Mouse (Mus musculus) embryonic facial prominence, embryonic 12.5 days (tissue): Measurements from ENCODE around the gene Samm50. TPM values are rescaled to one million over a fixed set of nuclear protein-coding genes. Genes with fewer than 3 reads are reported as not detected.

Source experiments
- ATAC-seq: fragments of 200-750 bp; cut with Nextera tagmentation; 2 replicates; pipeline ENCODE4 v1.8.0; 2017; ENCODE audit not compliant: insufficient number of reproducible peaks, insufficient read depth, low FRiP score, low TSS enrichment
- H3K27ac ChIP-seq: fragments of 300-500 bp; sonication (generic); 2 replicates; pipeline ENCODE4 v1.5.1; 2016; ENCODE audit warnings: mild to moderate bottlenecking
- H3K27me3 ChIP-seq: fragments of 300-500 bp; sonication (generic); 2 replicates; pipeline ENCODE4 v1.6.1; 2016; ENCODE audit warnings: mild to moderate bottlenecking, moderate library complexity
- H3K36me3 ChIP-seq: fragments of 300-500 bp; sonication (generic); 2 replicates; pipeline ENCODE4 v1.6.1; 2016; ENCODE audit warnings: mild to moderate bottlenecking
- H3K4me1 ChIP-seq: fragments of 300-500 bp; sonication (generic); 2 replicates; pipeline ENCODE4 v1.6.1; 2016
- H3K4me2 ChIP-seq: fragments of 300-500 bp; sonication (generic); replicated peaks from 2 replicates; pipeline ENCODE4 v1.6.1; 2016; ENCODE audit warnings: mild to moderate bottlenecking, moderate library complexity
- H3K4me3 ChIP-seq: fragments of 300-500 bp; sonication (generic); 2 replicates; pipeline ENCODE4 v1.5.1; 2016; ENCODE audit warnings: mild to moderate bottlenecking
- H3K9ac ChIP-seq: fragments of 300-500 bp; sonication (generic); 2 replicates; pipeline ENCODE4 v1.6.1; 2016; ENCODE audit warnings: mild to moderate bottlenecking, moderate library complexity
- H3K9me3 ChIP-seq: fragments of 300-500 bp; sonication (generic); 2 replicates; pipeline ENCODE4 v1.6.1; 2016; ENCODE audit warnings: mild to moderate bottlenecking, moderate library complexity
- WGBS: fragments of 180-500 bp; shearing (Covaris S2); methylation state at CpG from one replicate; pipeline ENCODE4 v1.1.7; 2016; 5-methylcytosine and 5-hydroxymethylcytosine counted together
- polyA plus RNA-seq: library from polyadenylated mRNA; unstranded; fragments of >200 nt; fragmentation: Nextera tagmentation; extraction: Ambion mirVana; gene quantifications from 2 replicates; pipeline ENCODE4 v1.2.1, GENCODE M21; 2016

Samm50 gene
- polyA plus RNA-seq, 1 experiment from 2014 or later = 108 TPM

DNA sequence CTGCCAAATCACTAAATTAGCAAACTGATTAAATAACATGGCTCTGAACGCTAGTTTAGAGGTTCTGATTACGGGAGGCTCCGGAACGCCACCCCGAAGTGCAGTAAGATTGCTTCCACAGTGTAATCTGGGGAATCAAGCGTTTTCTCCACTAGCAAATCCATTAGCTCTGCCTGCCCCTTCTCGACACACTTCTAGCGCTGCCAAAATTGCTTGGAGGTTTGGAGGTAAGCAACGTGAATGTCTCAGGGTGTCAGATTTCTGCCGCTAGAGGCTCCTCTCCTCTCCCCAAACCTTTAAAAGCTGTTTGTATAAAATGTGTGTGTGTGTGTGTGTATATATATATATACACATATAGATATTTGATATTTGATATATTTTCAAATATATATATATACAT is 32.7 kb downstream of the Samm50 start:
- H3K27ac ChIP-seq = no peak overlapping the region
- 23% methylated on average over 10 of the region's 10 CpGs for WGBS
- no peak overlapping the region for H3K4me3 ChIP-seq
- H3K27me3 ChIP-seq = peaks cover 2% of the 10 kb centered on the region; the same call in 1 of the 2 replicates
- H3K9me3 ChIP-seq = no peaks in the 10 kb centered on the region
- H3K4me1 ChIP-seq = peaks cover 21% of the 10 kb centered on the region
- no peak overlapping the region for H3K9ac ChIP-seq
- H3K4me2 ChIP-seq = no peak overlapping the region
- H3K36me3 ChIP-seq = no peaks in the 10 kb centered on the region
- no peak for ATAC-seq

DNA sequence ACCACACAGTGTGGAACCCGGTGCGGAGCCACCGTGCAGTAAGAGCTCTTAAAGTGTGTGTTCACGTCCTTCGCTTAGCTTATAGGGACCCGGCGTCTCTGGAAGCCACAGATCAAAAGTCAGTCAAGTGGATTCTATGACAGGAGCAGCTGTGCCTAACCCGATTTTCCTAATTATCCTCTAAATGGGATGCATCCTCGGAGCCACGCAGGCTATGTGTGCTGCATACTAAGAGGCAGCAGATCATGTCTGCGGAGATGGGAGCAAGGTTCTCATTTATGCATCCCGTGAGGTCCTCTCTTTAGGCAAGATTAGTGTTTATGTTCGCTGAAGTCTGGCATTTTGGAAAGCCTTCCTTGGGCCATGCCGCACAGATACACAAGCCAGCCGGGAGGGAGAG is 34.9 kb downstream of the Samm50 start:
- Histone ChIP-seq H3K27me3 (peaks cover 5% of the 10 kb centered on the region), H3K4me1 (peaks cover 37% of the 10 kb centered on the region), H3K36me3 (no peaks in the 10 kb centered on the region), H3K27ac (no peak overlapping the region), H3K4me3 (no peak overlapping the region), H3K9ac (no peak overlapping the region), H3K9me3 (no peaks in the 10 kb centered on the region), H3K4me2 (no peak overlapping the region)
- ATAC-seq = no peak
- WGBS = 66% methylated on average over 15 of the region's 15 CpGs

DNA sequence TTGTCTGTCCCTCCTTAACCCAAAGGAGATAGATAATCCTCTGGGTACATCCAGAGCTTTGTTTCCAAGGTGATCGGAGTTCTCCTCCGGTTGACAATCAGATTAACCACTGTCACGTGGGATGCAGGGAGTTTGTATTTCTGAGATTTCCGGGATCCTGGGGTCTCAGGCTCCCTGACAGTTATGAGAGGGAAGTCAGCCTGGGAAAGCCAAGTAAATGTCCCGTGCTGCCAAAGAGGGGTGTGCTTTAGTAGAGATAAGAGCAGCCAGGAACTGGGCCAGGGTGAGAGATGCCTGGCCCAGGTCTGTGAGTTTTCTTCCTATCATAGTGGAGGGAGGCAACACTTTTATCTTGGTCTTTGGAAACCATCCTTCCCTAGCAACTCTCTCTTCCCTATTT is 38.6 kb downstream of the Samm50 start:
- 17% methylated on average over 5 of the region's 5 CpGs for WGBS
- no peak for ATAC-seq
- Histone ChIP-seq H3K27me3 (peaks cover 9% of the 10 kb centered on the region), H3K9ac (no peak overlapping the region), H3K4me3 (no peak overlapping the region), H3K27ac (no peak overlapping the region), H3K36me3 (no peaks in the 10 kb centered on the region), H3K9me3 (no peaks in the 10 kb centered on the region), H3K4me1 (peaks cover 31% of the 10 kb centered on the region), H3K4me2 (peak overlapping the region; percentile 98)

DNA sequence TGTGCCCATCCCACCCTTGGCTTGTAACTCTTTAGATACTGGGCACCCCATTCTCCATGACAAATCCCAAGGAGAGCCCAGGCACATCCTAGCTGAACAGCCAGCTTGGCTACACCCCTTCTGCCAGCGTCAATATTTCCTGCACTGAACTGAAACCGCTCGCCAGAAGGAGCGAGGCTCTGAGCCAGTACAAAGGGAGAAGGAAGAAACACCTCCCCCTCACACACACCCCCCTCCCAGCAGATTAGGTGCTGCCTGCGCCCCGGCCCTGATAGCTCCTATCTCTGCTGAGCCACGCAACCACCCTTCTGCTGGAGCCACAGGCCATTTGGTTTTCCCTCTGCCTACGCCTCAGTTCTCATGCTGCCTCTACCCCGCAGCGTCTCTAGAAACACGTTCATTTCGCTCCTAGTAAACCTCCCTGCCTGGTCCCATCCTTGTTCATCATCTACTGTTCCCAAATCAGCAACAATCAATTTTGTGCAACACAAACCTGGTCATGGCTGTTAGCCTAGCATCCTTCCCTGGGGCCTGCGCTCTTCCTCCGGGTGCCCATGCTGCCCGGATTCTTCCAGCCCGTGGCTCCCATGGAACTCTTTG is 39.2 kb downstream of the Samm50 start:
- no peaks in the 10 kb centered on the region for H3K36me3 ChIP-seq
- peaks cover 31% of the 10 kb centered on the region for H3K4me1 ChIP-seq
- WGBS = 7% methylated on average over 16 of the region's 16 CpGs
- H3K4me3 ChIP-seq = peak overlapping the region; percentile 51
- peaks cover 9% of the 10 kb centered on the region for H3K27me3 ChIP-seq
- no peak overlapping the region for H3K27ac ChIP-seq
- no peak for ATAC-seq
- H3K9ac ChIP-seq = peak overlapping the region; percentile 58; the same call in 1 of the 2 replicates
- peak overlapping the region; percentile 98 for H3K4me2 ChIP-seq
- H3K9me3 ChIP-seq = no peaks in the 10 kb centered on the region

DNA sequence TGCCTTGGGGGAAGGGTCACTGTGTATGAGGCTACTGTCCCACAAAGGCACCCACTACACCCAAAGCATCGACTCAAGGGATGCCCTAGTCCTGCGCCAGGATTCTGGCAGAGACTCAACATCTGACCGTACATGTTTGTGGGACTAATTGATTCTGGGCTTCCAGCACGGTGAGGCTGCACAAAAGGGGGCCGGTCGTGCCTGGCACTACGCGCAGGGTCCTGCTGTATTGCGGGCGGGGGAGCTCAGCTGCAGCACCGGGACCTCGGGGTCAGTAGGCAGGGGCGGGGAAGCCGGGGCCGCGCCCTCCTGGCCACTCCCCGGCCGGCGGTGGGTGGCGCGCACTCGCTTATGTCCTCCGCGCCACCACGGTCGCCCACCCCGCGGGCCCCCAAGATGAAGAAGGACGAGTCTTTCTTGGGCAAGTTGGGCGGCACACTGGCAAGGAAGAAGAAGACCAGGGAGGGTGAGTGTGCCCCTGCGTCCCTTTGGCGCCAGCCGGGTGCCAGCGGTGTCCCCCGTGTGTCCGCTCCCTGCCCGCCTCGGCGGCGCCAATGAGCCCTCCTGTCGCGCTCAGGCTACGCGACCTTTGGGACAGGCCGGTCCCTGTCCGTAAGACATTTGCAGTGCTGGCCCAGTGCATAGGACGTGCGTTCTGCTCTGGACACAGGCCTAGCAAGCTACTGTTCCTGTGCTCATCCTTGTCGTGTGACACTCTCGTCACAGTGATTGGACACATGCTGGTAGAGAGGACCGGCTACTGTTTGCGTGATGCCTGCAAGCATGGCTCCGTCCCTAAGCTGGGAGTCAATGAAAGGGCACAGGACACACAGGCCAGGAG is 39.9 kb downstream of the Samm50 start, which contains the start of gene Parvb:
Gene Parvb (plus strand): TSS at position 323 of the 841 bp plus-strand sequence.
- 1% methylated on average over 52 of the region's 53 CpGs for WGBS
- peaks cover 9% of the 10 kb centered on the region for H3K27me3 ChIP-seq
- peak within 1 kb of the TSS; percentile 98 for H3K4me2 ChIP-seq
- H3K4me3 ChIP-seq = peak within 1 kb of the TSS; percentile 51
- peak within 1 kb of the TSS; percentile 58 for H3K9ac ChIP-seq
- no peak for ATAC-seq
- H3K4me1 ChIP-seq = peaks cover 26% of the 10 kb centered on the region
- H3K27ac ChIP-seq = peak within 1 kb of the TSS; percentile 32
- no peaks in the 10 kb centered on the region for H3K36me3 ChIP-seq
- no peaks in the 10 kb centered on the region for H3K9me3 ChIP-seq

DNA sequence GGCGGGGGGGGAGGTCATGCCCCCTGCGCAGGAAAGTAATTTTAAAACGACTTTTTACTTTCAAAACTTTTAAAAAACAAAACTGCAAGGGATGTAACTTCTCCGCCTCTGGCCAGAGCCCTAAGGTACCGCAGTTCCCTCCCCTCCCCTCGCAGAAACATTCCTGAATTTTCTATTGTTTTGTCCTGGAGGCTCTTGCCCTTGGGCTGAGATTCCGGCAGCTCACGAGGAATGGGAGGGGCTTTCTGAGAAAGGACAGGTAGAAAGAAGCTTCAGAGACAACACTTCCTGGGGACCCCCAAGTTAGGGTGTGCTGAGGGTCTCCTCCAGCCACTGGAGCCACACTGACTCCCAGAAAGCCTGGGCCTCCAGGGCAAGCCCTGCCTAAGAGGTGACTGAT is 40.6 kb downstream of the Samm50 start:
- H3K4me1 ChIP-seq = peaks cover 25% of the 10 kb centered on the region

DNA sequence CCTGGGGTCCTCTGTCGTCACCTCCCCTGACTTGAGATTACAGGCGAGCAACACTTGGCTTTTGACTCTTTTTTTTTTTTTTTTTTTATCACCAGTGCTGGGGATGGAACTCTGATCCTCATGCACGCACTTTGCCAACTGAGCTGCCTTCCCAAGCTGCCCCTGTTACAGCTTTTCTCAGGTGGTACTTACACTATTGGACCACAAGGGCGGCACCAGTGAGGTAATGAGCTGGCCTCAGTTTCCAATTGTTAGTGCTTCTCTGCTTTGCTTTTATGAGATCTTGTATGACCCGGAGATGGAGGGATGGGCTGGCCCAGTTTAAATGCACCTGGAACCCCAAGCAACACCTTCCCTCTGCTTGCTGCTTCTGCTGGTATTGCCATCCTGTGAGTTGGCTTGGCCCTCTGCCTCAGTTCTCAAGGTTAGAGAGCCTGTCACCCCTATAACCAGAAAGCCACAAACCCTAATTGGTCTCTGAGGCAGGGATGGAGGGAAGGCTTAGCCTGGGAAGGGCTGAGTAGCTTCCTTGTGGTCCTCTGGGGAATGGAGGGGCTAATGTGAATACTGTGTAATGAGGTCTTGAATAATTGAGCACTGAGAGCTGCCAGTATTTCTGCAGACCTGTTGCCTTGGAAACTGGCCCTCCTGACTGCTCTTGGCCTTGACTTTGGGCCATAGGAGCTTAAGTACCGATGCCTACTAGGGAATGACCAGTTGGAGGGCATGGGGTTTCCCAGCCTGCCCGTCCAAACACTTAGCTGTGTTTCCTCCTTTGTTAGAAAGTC is 42.9 kb downstream of the Samm50 start:
- no peak overlapping the region for H3K4me3 ChIP-seq
- H3K36me3 ChIP-seq = no peaks in the 10 kb centered on the region
- peaks cover 39% of the 10 kb centered on the region for H3K4me1 ChIP-seq
- H3K27ac ChIP-seq = no peak overlapping the region
- 90% methylated on average over 7 of the region's 7 CpGs for WGBS
- no peaks in the 10 kb centered on the region for H3K9me3 ChIP-seq
- H3K9ac ChIP-seq = no peak overlapping the region
- peaks cover 5% of the 10 kb centered on the region; the same call in 1 of the 2 replicates for H3K27me3 ChIP-seq
- 0 out of 2 replicates have a peak, but pooled peaks have one; percentile 23 for ATAC-seq
- H3K4me2 ChIP-seq = no peak overlapping the region

More for the DNA sequence above, 40.6 kb downstream of the Samm50 start:
- H3K36me3 ChIP-seq = no peaks in the 10 kb centered on the region
- peak overlapping the region; percentile 58; the same call in 1 of the 2 replicates for H3K9ac ChIP-seq
- peak overlapping the region; percentile 51 for H3K4me3 ChIP-seq
- peaks cover 9% of the 10 kb centered on the region for H3K27me3 ChIP-seq
- ATAC-seq = no peak
- peak overlapping the region; percentile 98 for H3K4me2 ChIP-seq
- H3K27ac ChIP-seq = no peak overlapping the region
- no peaks in the 10 kb centered on the region for H3K9me3 ChIP-seq
- 13% methylated on average over 8 of the region's 8 CpGs for WGBS

DNA sequence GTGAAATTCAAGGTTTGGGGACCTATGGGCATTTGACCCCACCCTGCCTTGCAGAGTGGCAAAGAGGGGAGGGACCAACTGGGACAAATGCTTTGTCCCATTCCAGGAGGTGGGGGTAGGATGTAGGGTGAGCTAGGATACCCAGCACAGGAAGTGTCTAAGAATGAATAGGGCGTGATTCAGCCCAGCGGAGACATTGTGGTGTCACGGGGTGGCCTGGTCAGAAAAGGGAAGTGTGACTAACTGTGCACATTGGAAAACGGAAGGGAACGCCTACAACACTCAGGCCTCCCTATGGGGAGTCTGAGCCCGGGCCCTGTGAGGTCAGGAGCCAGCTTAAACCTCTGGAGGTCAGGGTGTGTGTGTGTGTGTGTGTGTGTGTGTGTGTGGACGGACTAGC is 43.6 kb downstream of the Samm50 start:
- Histone ChIP-seq H3K36me3 (no peaks in the 10 kb centered on the region), H3K4me3 (no peak overlapping the region), H3K4me1 (peaks cover 35% of the 10 kb centered on the region), H3K9ac (no peak overlapping the region), H3K27ac (no peak overlapping the region), H3K27me3 (0 out of 2 replicates have a peak, but pooled peaks cover 5% of the 10 kb centered on the region), H3K9me3 (no peaks in the 10 kb centered on the region), H3K4me2 (no peak overlapping the region)
- no peak for ATAC-seq
- 73% methylated on average over 7 of the region's 7 CpGs for WGBS

DNA sequence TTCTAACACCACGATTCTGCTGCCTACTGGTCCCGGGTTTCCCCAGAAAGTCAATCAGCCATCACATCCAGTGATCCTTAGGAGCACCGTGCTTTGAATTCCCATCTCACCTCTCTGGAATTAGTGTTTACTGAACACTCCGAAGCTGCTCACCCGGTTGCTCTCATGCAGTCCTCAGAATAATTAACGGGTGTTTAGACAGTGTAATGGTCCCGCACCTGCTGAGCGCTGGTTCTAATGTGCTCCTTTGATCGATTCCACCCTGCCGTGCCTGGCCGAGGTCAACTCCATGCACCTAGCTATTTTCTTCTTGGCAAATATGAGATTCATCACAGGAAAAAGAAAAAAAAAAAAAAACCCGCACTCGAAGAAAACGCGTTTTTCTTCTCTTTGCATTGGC is 46.5 kb downstream of the Samm50 start:
- Histone ChIP-seq H3K36me3 (no peaks in the 10 kb centered on the region), H3K27ac (no peak overlapping the region), H3K9ac (no peak overlapping the region), H3K4me1 (peaks cover 23% of the 10 kb centered on the region), H3K4me2 (peak overlapping the region; percentile 30), H3K27me3 (no peaks in the 10 kb centered on the region), H3K9me3 (no peaks in the 10 kb centered on the region), H3K4me3 (no peak overlapping the region)
- 44% methylated on average over 15 of the region's 15 CpGs for WGBS
- no peak for ATAC-seq

DNA sequence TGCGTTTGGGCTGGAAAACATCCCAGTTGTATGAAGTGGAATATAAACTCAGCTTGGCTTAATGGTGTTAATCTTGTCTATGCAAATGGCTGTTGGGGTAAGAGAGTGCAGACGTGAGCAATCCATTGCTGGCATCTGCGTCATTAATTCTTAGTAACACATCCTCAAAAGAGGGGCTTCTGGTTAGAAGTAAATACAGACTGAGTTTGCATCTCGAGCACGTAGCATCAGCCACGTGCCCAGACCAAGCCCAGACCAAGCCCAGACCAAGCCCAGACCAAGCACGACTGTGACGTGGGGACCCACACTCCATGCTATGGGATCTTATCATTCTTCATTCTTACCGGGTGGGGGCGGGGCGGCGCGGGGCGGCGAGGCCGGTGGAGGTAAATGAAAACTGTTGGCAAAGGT is 47.0 kb downstream of the Samm50 start:
- Histone ChIP-seq H3K27me3 (no peaks in the 10 kb centered on the region), H3K36me3 (no peaks in the 10 kb centered on the region), H3K4me2 (peak overlapping the region; percentile 30), H3K9ac (no peak overlapping the region), H3K4me3 (no peak overlapping the region), H3K9me3 (no peaks in the 10 kb centered on the region), H3K4me1 (peaks cover 23% of the 10 kb centered on the region), H3K27ac (no peak overlapping the region)
- WGBS = 25% methylated on average over 16 of the region's 16 CpGs
- no peak for ATAC-seq

DNA sequence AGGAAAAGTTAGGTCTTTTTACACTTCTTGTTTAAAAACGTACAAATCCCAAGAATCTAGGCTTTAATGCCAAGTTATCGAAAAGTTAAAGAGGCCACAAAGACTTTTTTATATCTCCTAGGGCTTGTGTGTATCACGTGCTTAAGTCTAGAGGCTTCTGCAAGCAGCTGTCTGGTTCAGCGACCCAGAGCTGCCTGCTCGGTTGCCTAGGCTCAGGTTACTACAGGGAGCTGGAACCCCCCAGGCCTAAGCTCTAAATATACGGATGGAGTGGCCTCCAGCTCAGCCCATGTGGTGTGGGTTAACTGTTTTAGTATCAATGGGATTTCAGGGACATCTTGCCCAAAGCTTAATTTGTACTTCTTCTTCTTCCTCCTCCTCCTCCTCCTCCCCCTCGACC is 49.5 kb downstream of the Samm50 start:
- no peak overlapping the region for H3K4me2 ChIP-seq
- peaks cover 23% of the 10 kb centered on the region for H3K4me1 ChIP-seq
- ATAC-seq = peak; percentile 79; the same call in 1 of the 2 replicates
- H3K9me3 ChIP-seq = no peaks in the 10 kb centered on the region
- no peak overlapping the region for H3K9ac ChIP-seq
- H3K27me3 ChIP-seq = no peaks in the 10 kb centered on the region
- H3K36me3 ChIP-seq = no peaks in the 10 kb centered on the region
- WGBS = 20% methylated on average over 7 of the region's 7 CpGs
- peak overlapping the region; percentile 64; the same call in 1 of the 2 replicates for H3K27ac ChIP-seq
- H3K4me3 ChIP-seq = no peak overlapping the region
